Mouse (Mus musculus) megakaryocyte progenitor cell, adult 5-6 weeks (primary cell): ENCODE measurements around the gene Pbrm1. TPM values are rescaled to one million over a fixed set of nuclear protein-coding genes. Genes with fewer than 3 reads are reported as not detected.

Experiments used
- ATAC-seq: replicated peaks from 2 replicates; pipeline ENCODE4 v1.8.0; 2016; ENCODE audit warnings: mild to moderate bottlenecking, moderate TSS enrichment, inconsistent platforms; ENCODE audit not compliant: poor library complexity
- total RNA-seq, 2 experiments: library from RNA; stranded (forward) in 1 of 2; stranded (reverse) in 1 of 2; fragments of 157-497, 149-512 nt in 1 of 2; fragments of 200-1000 nt in 1 of 2; gene quantifications; 2 replicates each; pipeline versions ENCODE4 v1.2.3 to v1.2.4; 2015 to 2017

The Pbrm1 gene
- total RNA-seq, 2 experiments from 2014 or later = 52.3 to 82.4 TPM

- ATAC-seq = peak; percentile 24
Observed at GRCm38 (mm10) chr14:31132031-31132430, 113.1 kb downstream of the Pbrm1 start.

DNA sequence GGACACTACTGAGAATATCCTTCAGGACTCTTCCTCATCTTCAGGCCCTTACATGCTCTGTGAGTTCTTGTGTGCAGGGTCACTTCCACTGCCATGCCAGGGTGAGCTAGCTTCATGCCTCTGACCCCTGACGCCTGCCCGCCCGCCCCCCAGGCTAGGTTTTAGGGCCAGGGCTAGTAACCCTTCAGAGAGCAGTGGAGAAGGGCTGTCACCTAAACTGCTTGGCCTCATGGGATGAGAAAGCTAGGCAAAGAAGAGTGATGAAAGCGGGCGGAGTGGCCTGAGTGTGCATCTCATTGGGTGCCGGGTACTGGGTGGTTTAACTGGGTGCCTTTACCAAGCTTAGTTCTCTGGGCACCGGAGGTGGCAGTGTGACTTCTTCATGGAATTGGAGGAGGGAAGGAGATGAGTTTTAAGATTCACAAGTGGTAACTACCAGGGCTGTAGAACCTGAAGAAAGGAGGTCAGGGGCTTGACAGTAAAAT, 113.6 kb downstream of the Pbrm1 start:
- ATAC-seq = no peak

- no peak for ATAC-seq
Observed at GRCm38 (mm10) chr14:31133023-31133665, 114.2 kb downstream of the Pbrm1 start.

DNA sequence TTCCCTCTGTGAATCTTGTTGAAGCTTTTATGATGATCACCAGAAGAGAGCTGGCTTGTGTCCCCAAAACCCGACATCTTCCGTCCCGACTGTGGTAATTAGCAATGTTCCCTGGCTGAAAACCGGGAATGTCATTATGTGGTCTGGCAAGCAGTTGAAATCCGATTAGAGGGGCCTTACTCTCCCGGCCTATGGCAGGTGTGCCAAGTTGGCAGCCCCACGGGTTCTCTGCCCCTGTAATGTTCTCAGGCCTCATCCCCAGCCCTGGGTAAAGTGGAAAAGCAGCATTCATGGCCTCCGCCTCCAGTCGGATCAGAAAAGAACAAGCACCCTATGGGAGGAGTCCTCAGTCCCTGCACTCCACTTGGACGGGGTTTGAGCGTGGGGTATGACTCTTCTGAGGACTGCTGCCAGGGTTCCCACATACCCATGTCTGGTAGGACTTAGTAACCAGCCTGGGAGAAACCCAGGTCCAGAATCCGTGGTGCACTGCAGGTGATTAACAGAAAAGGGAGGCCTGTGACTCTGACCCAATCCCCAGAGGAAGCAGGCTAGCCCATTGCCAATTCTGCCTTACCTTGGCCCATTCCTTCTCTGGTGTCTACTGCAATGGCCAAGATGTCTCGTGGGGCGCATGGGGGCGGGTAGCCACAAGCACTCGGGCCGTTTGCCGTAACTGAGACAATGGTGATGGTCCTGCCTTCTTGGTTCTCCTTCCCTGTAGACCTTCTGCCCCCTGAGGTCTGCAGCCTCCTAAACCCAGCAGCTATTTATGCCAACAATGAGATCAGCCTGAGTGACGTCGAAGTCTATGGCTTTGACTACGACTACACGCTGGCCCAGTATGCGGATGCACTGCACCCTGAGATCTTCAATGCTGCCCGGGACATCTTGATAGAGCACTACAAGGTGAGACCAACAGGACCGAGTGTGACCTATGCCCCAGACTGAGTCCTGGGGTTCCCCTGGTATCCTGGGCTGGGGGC, 115.4 kb downstream of the Pbrm1 start:
- ATAC-seq = no peak

DNA sequence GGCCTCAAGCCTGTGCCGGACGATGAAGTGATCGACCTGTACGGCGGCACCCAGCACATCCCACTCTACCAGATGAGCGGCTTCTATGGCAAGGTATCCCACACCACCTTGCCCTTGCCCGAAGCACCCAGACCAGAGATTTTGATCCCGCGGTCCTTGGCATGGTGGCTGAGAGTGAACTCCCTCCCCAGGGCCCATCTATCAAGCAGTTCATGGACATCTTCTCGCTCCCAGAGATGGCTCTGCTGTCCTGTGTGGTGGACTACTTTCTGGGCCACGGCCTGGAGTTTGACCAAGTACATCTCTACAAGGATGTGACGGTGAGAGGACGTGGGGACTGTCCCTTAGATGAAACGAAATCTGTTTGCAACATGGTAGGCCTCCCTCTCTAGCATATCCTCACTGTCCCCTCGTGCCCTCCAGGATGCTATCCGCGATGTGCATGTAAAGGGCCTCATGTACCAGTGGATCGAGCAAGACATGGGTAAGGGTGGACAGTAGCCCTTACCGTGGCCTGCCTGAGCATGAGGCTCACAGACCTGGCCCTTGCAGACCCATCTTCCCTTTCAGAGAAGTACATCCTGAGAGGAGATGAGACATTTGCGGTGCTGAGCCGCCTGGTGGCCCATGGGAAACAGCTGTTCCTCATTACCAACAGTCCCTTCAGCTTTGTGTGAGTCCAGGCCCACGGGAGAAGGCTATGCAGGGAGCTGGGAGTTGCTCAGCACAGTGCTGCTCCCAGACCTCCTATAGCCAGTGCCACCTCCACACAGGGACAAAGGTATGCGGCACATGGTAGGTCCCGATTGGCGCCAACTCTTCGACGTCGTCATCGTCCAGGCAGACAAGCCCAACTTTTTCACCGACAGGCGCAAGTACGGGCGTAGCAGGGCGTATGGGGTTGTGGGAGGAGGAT, 116.8 kb downstream of the Pbrm1 start:
- ATAC-seq = no peak

- ATAC-seq = no peak
Observed at GRCm38 (mm10) chr14:31136411-31137280, 117.7 kb downstream of the Pbrm1 start.

DNA sequence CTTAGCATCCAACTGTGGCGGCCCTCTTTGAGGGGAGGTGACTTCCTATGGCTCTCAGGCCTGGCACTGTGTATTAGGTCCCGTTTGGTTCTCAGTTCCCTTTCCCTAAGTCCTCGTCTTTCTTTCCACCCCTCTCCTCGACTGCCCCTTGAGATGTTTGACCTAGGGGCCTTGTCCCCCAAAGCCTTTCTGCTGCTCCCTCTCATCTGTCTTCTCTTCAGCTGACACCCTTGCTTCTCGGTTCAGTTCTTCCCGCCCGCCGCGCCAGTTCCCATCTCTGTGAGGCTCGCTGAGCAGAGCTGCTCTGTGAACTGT, 118.3 kb downstream of the Pbrm1 start:
- no peak for ATAC-seq

GRCm38 (mm10) chr14:31137791-31138190, 118.9 kb downstream of the Pbrm1 start:
- no peak for ATAC-seq

DNA sequence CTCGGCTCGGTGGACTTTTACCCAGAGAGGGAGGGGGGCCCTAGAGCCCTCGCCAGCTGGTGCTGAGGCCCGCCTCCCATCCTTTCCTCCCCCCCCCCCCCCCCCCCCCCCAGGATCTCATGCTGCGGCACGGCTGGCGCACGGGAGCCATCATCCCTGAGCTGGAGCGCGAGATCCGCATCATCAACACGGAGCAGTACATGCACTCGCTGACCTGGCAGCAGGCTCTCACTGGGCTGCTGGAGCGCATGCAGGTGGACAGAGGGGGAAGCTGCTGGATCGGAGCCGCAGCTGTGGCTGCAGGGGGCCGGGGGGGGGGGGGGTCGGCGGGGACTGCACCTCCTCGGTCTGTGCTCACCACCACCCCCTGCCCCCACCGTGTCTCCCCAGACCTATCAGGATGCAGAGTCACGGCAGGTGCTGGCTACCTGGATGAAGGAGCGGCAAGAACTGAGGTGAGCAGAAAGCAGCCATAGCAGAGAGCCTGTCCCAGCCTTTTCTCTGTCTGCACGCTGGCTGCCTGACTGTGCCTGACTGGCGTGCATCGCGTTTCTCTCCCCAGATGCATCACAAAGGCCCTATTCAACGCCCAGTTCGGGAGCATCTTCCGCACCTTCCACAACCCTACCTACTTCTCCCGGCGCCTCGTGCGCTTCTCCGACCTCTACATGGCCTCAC, 119.4 kb downstream of the Pbrm1 start:
- no peak for ATAC-seq

GRCm38 (mm10) chr14:31138897-31139429, 120.0 kb downstream of the Pbrm1 start:
- no peak for ATAC-seq

GRCm38 (mm10) chr14:31139666-31140065, 120.7 kb downstream of the Pbrm1 start:
- peak; percentile 78 for ATAC-seq

DNA sequence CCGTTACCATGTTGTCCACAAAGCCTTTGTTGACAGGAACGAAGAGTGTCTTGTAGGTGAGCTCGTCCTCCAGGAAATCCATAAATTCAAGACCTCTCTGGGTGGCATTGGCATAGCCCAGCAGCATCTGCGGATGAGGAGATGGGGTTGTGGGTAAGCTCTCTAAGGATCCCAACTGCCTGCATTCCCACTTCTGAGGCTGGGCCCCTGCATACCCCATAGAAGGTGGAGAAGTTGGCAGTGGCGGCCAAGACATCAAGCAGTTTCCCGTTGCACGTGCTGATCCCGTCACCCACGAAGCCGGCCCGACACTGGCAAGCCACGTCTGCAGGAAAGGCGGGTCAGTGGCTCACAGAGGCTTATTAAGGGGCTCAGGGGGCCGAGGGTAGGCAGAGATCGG, 121.2 kb downstream of the Pbrm1 start:
- ATAC-seq = no peak

- ATAC-seq = no peak
Observed at GRCm38 (mm10) chr14:31141011-31141410, 122.1 kb downstream of the Pbrm1 start.

- ATAC-seq = no peak
Observed at GRCm38 (mm10) chr14:31145694-31146093, 126.8 kb downstream of the Pbrm1 start.

- ATAC-seq = peak; percentile 77
Observed at GRCm38 (mm10) chr14:31160196-31161150, 141.5 kb downstream of the Pbrm1 start.

- ATAC-seq = no peak
Observed at GRCm38 (mm10) chr14:31161191-31161590, 142.3 kb downstream of the Pbrm1 start.

DNA sequence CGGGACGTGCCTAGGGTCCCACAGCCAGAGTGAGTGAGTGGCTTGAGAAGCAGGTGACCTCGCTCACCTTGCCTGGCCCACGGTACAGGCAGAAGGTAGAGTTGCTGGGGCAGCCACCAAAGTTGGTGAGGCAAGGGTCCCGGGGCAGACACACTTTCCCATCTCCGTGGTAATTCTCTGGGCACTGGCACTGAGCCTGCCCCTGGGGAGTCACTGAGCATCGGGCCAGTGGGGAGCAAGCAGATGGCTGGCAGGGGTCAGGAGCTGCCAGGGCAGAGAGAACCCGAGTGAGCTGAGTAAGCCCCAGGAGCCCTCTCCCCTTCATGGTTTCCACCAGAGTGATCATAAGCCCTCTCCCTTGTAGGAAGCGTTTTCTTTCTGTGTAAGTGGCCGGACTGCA, 142.7 kb downstream of the Pbrm1 start:
- ATAC-seq = no peak

DNA sequence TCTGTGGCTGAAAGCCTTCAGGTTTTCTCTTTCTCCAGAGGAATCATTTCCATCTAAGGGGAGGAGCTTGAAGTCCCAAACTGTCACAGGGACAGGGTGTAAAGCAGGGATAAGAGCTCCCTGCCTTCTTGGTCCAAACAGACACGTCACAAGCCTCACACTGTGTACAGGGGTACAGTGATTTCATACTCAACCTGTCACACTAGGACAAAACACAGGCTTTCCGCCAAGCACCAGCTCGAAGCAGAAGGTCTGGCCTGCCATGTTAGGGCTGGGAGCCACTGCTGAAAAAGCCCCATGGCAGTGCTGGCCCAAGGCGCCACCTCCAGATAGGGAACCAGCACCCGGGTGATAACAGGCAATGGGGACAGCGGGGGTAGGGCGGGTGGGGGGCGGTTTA, 145.1 kb downstream of the Pbrm1 start:
- ATAC-seq = no peak
